7 mouse cellular contexts compared by ENCODE assay signal in the genomic region with DNA sequence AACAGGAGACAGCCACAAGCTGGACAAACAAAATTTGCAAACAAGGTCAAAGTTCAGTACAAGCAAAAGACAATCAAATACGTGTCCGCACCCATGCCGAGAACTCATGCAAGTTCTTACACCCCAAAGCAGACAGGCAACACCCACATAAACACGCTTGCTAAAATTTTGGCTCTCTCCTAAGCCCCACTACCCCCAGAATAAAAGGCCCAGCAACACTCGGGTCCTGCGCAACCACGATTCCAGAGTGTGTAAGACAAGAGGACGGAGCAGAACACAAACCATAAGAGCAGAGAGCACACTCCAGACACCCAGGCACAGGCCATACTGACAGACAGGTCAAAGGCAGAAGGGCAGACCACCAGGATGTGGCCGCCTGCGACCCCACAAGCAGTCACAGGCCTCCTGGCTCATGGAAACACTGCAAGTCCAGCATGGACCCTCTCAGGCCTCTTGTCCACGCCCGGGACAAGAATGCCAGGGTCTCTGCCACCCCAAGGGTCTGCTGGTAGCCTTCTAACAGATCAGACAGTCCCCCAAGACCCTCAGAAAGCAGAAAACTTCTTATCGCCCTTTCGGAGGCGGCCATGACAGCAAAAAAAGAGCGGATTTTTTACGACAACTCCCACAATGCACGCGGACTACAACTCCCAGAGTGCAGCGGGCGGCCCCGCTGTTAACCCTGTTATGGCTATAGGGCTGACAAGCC. TPM values are rescaled to one million over a fixed set of nuclear protein-coding genes. Genes with fewer than 3 reads are reported as not detected.
DNase-seq lines count a peak whose midpoint lies in the region; ATAC-seq lines count a peak whose summit lies in the region.

No protein-coding gene starts in this region.

- intact Hi-C loops in gastrocnemius, postnatal 36 days (cut with DNase I), result no loop called here
- intact Hi-C loops in left cerebral cortex, postnatal 36 days (cut with DNase I), result loop anchor here (2.0 kb wide), 1 partner anchor 66 kb away; no protein-coding TSS in a partner anchor

- H3K9me3 ChIP-seq in intestine, embryonic 16.5 days (ENCODE audit: control insufficient read depth, low read length), result no peaks in the 10 kb centered on the region
- no peaks in the 10 kb centered on the region for H3K9me3 ChIP-seq in midbrain, embryonic 11.5 days (ENCODE audit: control insufficient read depth, low read length)

- peak overlapping the region; percentile 76 for H3K4me3 ChIP-seq in intestine, embryonic 16.5 days (ENCODE audit: low read length)
- peak overlapping the region; percentile 76 for H3K4me3 ChIP-seq in midbrain, embryonic 11.5 days (ENCODE audit: low read depth, low read length)

- peak; percentile 97 for ATAC-seq in intestine, embryonic 16.5 days
- peak; percentile 98 for ATAC-seq in midbrain, embryonic 11.5 days (ENCODE audit: low FRiP score)

- DNase-seq in adrenal gland, adult 18-20 months (ENCODE audit: low spot score in 2 of 2), result peak; percentile 86 to 89
- DNase-seq in embryo, embryonic 11 days, result peak; percentile 94
- peak; percentile 79 to 81 for DNase-seq in gastrocnemius, postnatal 36 days
- DNase-seq in left cerebral cortex, postnatal 36 days (ENCODE audit: low spot score in 2 of 2), result peak; percentile 88 to 90
- DNase-seq in midbrain, embryonic 11.5 days (ENCODE audit: low spot score, missing footprints), result peak; percentile 98
- DNase-seq in skeletal muscle tissue, adult 2 months (ENCODE audit: low read depth, low spot score), result peak; percentile 79

- no peaks in the 10 kb centered on the region for H3K36me3 ChIP-seq in intestine, embryonic 16.5 days (ENCODE audit: control insufficient read depth, insufficient read depth, low read length)
- H3K36me3 ChIP-seq in midbrain, embryonic 11.5 days (ENCODE audit: control insufficient read depth, insufficient read depth, low read length), result no peaks in the 10 kb centered on the region

- H3K27ac ChIP-seq in intestine, embryonic 16.5 days (ENCODE audit: low read length), result no peak overlapping the region
- no peak overlapping the region for H3K27ac ChIP-seq in midbrain, embryonic 11.5 days (ENCODE audit: low read depth, low read length)

- peaks cover 6% of the 10 kb centered on the region; the same call in 1 of the 2 replicates for H3K27me3 ChIP-seq in intestine, embryonic 16.5 days (replicated peaks; ENCODE audit: control insufficient read depth, insufficient read depth, low read length)
- no peaks in the 10 kb centered on the region for H3K27me3 ChIP-seq in midbrain, embryonic 11.5 days (ENCODE audit: control insufficient read depth, insufficient read depth, low read length)

- H3K9ac ChIP-seq in intestine, embryonic 16.5 days (ENCODE audit: low read depth, low read length), result peak overlapping the region; percentile 92
- peak overlapping the region; percentile 80 for H3K9ac ChIP-seq in midbrain, embryonic 11.5 days (ENCODE audit: low read length)

- peaks cover 7% of the 10 kb centered on the region; the same call in 1 of the 2 replicates for H3K4me1 ChIP-seq in intestine, embryonic 16.5 days (ENCODE audit: control insufficient read depth, insufficient read depth, low read length)
- H3K4me1 ChIP-seq in midbrain, embryonic 11.5 days (ENCODE audit: control insufficient read depth, insufficient read depth, low read length), result peaks cover 9% of the 10 kb centered on the region

- WGBS in intestine, embryonic 16.5 days, result under 1% methylated on average over 22 of the region's 22 CpGs
- WGBS in midbrain, embryonic 11.5 days, result 2% methylated on average over 22 of the region's 22 CpGs

- H3K4me2 ChIP-seq in intestine, embryonic 16.5 days (ENCODE audit: low read depth, low read length), result peak overlapping the region; percentile 70
- peak overlapping the region; percentile 82 for H3K4me2 ChIP-seq in midbrain, embryonic 11.5 days

RNA-seq across cellular contexts. Expression of a gene that starts 20.7 kb away (rescaled TPM):
- total RNA-seq in adrenal gland, adult 18-20 months (2021), result 100 to 1,000 TPM; 241 to 260 TPM
- 1 to 10 TPM; 6.6 TPM for total RNA-seq in gastrocnemius, postnatal 36 days (2021)
- polyA plus RNA-seq in intestine, embryonic 16.5 days (2015; fragmentation: Nextera tagmentation; extraction: Ambion mirVana), result 175 and 183 TPM in 2 replicates
- total RNA-seq in left cerebral cortex, postnatal 36 days (2021), result 10 to 100 TPM; 69.6 to 76.1 TPM
- 131 and 141 TPM in 2 replicates for polyA plus RNA-seq in midbrain, embryonic 11.5 days (2014; fragmentation: Nextera tagmentation; extraction: Ambion mirVana)

Comparison
In these comparisons a context has a peak if more than half of its experiments do, and no peak if none do; other contexts are left out.
1. RNA of a gene that starts 20.7 kb away (total RNA-seq): 241 to 260 TPM in adrenal gland, adult 18-20 months and 69.6 to 76.1 TPM in left cerebral cortex, postnatal 36 days; 6.6 TPM in gastrocnemius, postnatal 36 days; every median in the first group is over 4 times any median in the second.
2. Peak in every context shown above with its lines, with median percentiles within 50 percentile points of each other: DNase-seq.